Mouse (Mus musculus): ENCODE results near the gene Ilf3.

DNA sequence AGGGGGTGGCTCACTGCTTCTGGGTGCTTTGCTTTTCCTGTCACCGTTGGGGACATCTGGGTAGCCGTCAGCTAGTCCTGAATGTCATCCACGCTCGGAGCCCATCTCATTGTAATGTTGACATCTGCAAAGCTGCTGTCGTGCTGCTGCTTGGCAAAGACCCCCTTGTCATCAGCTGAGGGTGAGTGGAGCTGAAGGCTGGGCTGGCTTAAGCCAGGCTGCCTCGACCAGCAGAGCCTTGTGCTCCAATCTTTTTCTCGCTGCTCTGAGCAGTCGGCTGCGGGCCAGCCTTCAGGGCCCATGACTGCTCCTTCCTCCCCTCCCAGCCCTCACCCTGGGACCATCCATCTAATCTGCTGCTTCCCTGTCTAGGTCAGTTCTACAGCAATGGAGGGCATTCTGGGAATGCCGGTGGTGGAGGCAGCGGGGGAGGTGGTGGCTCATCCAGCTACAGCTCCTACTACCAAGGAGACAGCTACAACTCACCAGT, 35.1 kb downstream of the Ilf3 start:
- TF ChIP-seq EP300 (IDR thresholded peaks at IDR 0.05; ENCODE audit: low read depth) (no peak), CTCF (IDR thresholded peaks at IDR 0.05; ENCODE audit: low read depth) (no peak)

Measured in liver, embryonic 14.5 days (tissue).